Comparison of ENCODE assay signal across 35 mouse cellular contexts in genomic region chr17:78286021-78286420, GRCm38 (mm10).
"Had no signal": no experiment of that assay in that cellular context is flagged by ENCODE, and none has a peak within 500 bp of the region (broad histone marks: within the 10 kb centered on the region; RNA-seq: fewer than 3 reads in every experiment).

No protein-coding gene starts in this region.

- ATAC-seq: hindbrain, embryonic 16.5 days; hindbrain, postnatal 0 days; inflammation-experienced regulatory T-cells, adult 6 months; intestine, embryonic 15.5 days; intestine, embryonic 16.5 days; intestine, postnatal 0 days had no signal

- H3K36me3 ChIP-seq: heart, embryonic 12.5 days; heart, embryonic 15.5 days; hindbrain, embryonic 12.5 days; hindbrain, embryonic 13.5 days; hindbrain, embryonic 15.5 days; intestine, embryonic 15.5 days had no signal

- H3K27ac ChIP-seq: heart, embryonic 10.5 days; heart, embryonic 13.5 days; heart, embryonic 15.5 days; hindbrain, embryonic 10.5 days; hindbrain, embryonic 12.5 days; hindbrain, embryonic 13.5 days; hindbrain, embryonic 14.5 days; hindbrain, embryonic 15.5 days; hindbrain, postnatal 0 days; intestine, embryonic 15.5 days; kidney, embryonic 15.5 days; kidney, postnatal 0 days; layer of hippocampus, adult 2 months had no signal

- H3K9me3 ChIP-seq: heart, embryonic 10.5 days; heart, embryonic 12.5 days; heart, embryonic 13.5 days; heart, embryonic 15.5 days; hindbrain, embryonic 10.5 days; hindbrain, embryonic 12.5 days; hindbrain, embryonic 13.5 days; hindbrain, embryonic 15.5 days; intestine, embryonic 15.5 days; kidney, embryonic 15.5 days had no signal

- DNase-seq: heart, postnatal 10 days; heart, postnatal 14 days; heart, postnatal 36 days; heart, postnatal 4 days; kidney, adult 11 months; kidney, adult 18-20 months; kidney, adult 2 months; kidney, adult 8-10 months; kidney, adult 9 months; kidney, postnatal 10 days; kidney, postnatal 14 days; kidney, postnatal 25 days; kidney, postnatal 36 days; kidney, postnatal 4 days; layer of hippocampus, adult 9-11 months; layer of hippocampus, postnatal 36 days had no signal

- H3K4me3 ChIP-seq: heart, embryonic 10.5 days; heart, embryonic 12.5 days; heart, embryonic 13.5 days; heart, embryonic 15.5 days; hindbrain, embryonic 10.5 days; hindbrain, embryonic 12.5 days; hindbrain, embryonic 13.5 days; hindbrain, embryonic 15.5 days; intestine, embryonic 15.5 days; kidney, embryonic 15.5 days; layer of hippocampus, adult 2 months had no signal

- H3K27me3 ChIP-seq: heart, embryonic 13.5 days; heart, embryonic 15.5 days; hindbrain, embryonic 12.5 days; hindbrain, embryonic 13.5 days; hindbrain, embryonic 15.5 days; intestine, embryonic 15.5 days; kidney, embryonic 15.5 days had no signal

- H3K4me2 ChIP-seq: heart, embryonic 11.5 days; heart, embryonic 12.5 days; heart, embryonic 13.5 days; heart, embryonic 15.5 days; hindbrain, embryonic 12.5 days; hindbrain, embryonic 13.5 days; hindbrain, embryonic 14.5 days; hindbrain, embryonic 15.5 days; intestine, embryonic 15.5 days; kidney, embryonic 15.5 days had no signal

- H3K9ac ChIP-seq: heart, embryonic 12.5 days; heart, embryonic 13.5 days; heart, embryonic 15.5 days; hindbrain, embryonic 12.5 days; hindbrain, embryonic 13.5 days; hindbrain, embryonic 14.5 days; hindbrain, embryonic 15.5 days; intestine, embryonic 15.5 days; kidney, embryonic 15.5 days had no signal
